Mouse (Mus musculus) liver, adult (tissue): Measurements from ENCODE around the gene Dtd2.

ENCODE experiments used
- GATA4 ChIP-seq: IDR thresholded peaks from 2 replicates; pipeline ENCODE4 v1.6.1; 2014; ENCODE audit warnings: mild to moderate bottlenecking, low read length; ENCODE audit not compliant: insufficient replicate concordance

The Dtd2 gene

GRCm38 (mm10) chr12:51967915-51968595, 38.2 kb downstream of the Dtd2 start:
- TF ChIP-seq GATA4: no peak

DNA sequence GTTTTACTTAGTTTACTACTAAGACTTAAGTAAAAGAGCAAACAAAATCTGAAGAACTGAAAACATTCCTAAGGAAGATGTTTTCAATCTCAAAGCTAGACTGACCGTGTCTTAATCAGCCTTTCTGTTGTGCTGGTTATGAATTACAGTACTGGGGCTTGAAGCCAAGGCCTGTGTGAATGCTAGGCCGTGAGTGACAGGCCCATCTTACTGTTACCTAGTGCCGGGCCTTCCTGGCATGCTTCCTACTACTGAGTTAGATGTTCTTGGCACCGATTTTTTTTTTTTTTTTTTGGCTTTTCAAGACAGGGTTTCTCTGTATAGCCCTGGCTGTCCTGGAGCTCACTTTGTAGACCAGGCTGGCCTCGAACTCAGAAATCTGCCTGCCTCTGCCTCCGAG, 48.7 kb downstream of the Dtd2 start:
- no peak for TF ChIP-seq GATA4

DNA sequence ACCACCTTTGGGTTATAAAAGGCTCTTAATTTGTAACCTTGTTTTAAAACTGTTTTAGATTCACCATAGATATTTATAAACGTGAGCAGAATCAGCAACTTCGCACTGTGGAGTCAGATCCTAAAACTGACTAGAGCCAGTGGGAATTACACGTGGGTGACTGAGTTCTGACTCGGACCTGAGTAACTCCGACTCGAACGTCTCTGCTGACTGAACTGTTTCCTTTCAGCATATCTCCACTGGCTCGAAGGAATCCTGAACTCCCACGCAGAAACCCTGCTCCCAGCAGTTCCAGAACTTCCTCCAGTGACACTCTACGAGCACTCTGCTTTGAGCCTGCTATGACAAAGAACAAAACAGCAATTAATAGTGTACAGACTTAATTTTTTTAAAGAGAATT, 54.0 kb downstream of the Dtd2 start:
- TF ChIP-seq GATA4: no peak

DNA sequence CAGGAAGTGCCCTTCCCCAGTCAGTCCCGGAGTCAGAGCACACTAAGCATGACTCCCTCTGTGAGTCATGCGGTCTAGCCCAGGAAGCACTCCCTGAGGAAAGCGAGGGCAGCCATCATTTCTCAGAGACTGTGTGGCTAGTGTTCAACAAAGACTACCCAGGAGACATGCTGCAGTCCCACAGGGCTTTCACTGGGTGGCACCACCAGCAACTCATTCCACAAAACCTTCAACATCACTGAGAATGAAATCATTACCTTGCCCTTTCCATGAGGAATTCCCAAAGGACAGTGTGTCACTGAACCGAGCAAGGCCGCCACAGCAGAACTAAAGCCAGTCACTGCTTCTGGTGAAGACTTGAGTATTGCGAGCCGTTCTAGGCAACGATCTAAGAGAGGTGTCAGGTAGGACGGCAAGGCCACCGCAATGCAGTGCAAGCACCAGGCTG, 58.8 kb downstream of the Dtd2 start:
- TF ChIP-seq GATA4: no peak

- no peak for TF ChIP-seq GATA4
Measured at GRCm38 (mm10) chr12:51945331-51945730, 61.0 kb downstream of the Dtd2 start.

- no peak for TF ChIP-seq GATA4
Measured at GRCm38 (mm10) chr12:51939848-51940247, 66.5 kb downstream of the Dtd2 start.
